In the genomic region with DNA sequence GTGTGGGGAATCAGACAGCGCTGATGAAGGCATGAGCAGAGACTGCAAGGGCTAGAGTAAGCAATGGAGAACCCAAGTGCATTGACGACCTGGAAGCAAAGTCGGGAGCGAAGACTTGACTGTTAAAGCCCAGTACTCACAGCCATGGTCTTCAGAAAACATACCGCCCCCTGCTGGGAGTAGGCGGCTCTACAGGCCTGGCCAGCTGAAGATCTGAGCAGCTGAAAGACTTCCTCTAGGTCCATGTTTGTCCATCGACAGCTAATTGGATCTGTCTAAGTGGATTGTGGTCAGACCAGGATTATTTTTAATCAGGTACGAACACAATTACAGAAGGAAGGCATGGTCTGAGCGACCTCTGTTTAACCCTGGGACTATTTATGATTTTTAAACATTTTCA, we compare ENCODE assay signal across 8 mouse cellular contexts.
DNase-seq lines count a peak whose midpoint lies in the region; ATAC-seq lines count a peak whose summit lies in the region.

No protein-coding gene starts in this region.

- peak; percentile 9 to 19 for DNase-seq in heart, postnatal 10 days
- no peak for DNase-seq in heart, postnatal 25 days (ENCODE audit: low spot score)
- peak; percentile 6 to 25 for DNase-seq in right cerebral cortex, adult 2 months (ENCODE audit: low spot score in 2 of 2)
- DNase-seq in right cerebral cortex, postnatal 14 days: no peak
- DNase-seq in cerebellum, postnatal 25 days: peak; percentile 10 to 36
- no peak for DNase-seq in spleen, adult 18-20 months

- intact Hi-C loops in heart, postnatal 10 days (cut with DNase I): loop anchor here (5.0 to 10.0 kb wide), 2 partner anchors 498 to 710 kb away; no protein-coding TSS in a partner anchor
- intact Hi-C loops in heart, postnatal 25 days (cut with DNase I): loop anchor here (10.0 kb wide), 1 partner anchor 500 kb away; no protein-coding TSS in a partner anchor

- ATAC-seq in megakaryocyte progenitor cell, adult 5-6 weeks (replicated peaks; ENCODE audit: poor library complexity): peak; percentile 62
- ATAC-seq in erythroblast, adult 5-6 weeks (replicated peaks; ENCODE audit: low FRiP score, poor library complexity, severe bottlenecking): no peak

Comparison
In these comparisons a context has a peak if more than half of its experiments do, and no peak if none do; other contexts are left out.
1. DNase-seq: peak in heart, postnatal 10 days (2 of 2), right cerebral cortex, adult 2 months (2 of 2) and cerebellum, postnatal 25 days (2 of 2); none in heart, postnatal 25 days (single experiment), right cerebral cortex, postnatal 14 days (single experiment) and spleen, adult 18-20 months (0 of 2).